14 mouse cellular contexts compared by ENCODE assay signal in the genomic region with DNA sequence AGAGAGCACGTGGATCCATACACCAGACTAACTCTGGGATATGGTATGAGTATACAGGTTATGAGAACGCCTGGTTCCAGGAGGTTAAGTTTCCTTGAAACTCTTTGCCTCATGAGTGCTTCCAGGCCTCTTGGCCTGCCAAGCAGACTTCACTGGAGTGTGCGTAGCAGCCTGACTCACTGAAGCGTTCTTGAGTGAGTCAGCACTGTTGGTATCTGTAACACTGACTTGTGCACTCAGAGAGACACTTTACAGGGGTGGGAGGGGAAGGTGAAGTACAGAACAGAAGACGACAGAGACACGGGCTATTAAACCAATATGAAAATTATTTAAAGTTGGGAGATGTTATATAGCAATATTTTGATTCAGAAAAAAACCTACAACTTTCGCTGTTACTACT. TPM values are rescaled to one million over a fixed set of nuclear protein-coding genes. Genes with fewer than 3 reads are reported as not detected.
DNase-seq lines count a peak whose midpoint lies in the region.
"Had no signal": no experiment of that assay in that cellular context is flagged by ENCODE, and none has a peak within 500 bp of the region (broad histone marks: within the 10 kb centered on the region; RNA-seq: fewer than 3 reads in every experiment).

No protein-coding gene starts in this region.

- DNase-seq in adrenal gland, adult 8-10 months: peak; percentile 45
- no peak for DNase-seq in adrenal gland, adult 18-20 months (ENCODE audit: low spot score in 2 of 2)
- peak; percentile 6 to 14 for DNase-seq in left cerebral cortex, postnatal 25 days (ENCODE audit: low spot score in 2 of 2)
- DNase-seq in left cerebral cortex, postnatal 10 days (ENCODE audit: extremely low spot score in 1 of 2, low spot score in 2 of 2): no peak
- DNase-seq in ES-CJ7 (ENCODE audit: low read depth, low spot score): peak; percentile 6
- DNase-seq in brain, adult 2 months (ENCODE audit: low read depth, low spot score): peak; percentile 73
- no peak for DNase-seq in heart, adult 18-20 months
- DNase-seq: B cell, adult 2 months; cerebellum, adult 2 months; gastrocnemius, postnatal 10 days; heart, postnatal 10 days; kidney, postnatal 14 days; layer of hippocampus, adult 9-11 months; thymus, postnatal 25 days had no signal

- intact Hi-C loops in left cerebral cortex, postnatal 25 days (cut with DNase I): loop anchor here (5.0 kb wide), 1 partner anchor 68 kb away; no protein-coding TSS in a partner anchor
- intact Hi-C loops in left cerebral cortex, postnatal 10 days (cut with DNase I): no loop called here

RNA-seq across cellular contexts. Expression of a gene that starts 33.1 kb away (rescaled TPM):
- 10 to 100 TPM in 1 of 4 experiments, 1 to 10 TPM in 3; 4.0 to 11.1 (median 7.3) TPM for total RNA-seq in adrenal gland, adult 8-10 months (2022)
- 1 to 10 TPM; 2.5 to 3.4 TPM for total RNA-seq in adrenal gland, adult 18-20 months (2021)
- 10 to 100 TPM; 21.5 to 23.4 TPM for total RNA-seq in left cerebral cortex, postnatal 25 days (2021)
- 10 to 100 TPM in 1 of 2 experiments, 1 to 10 TPM in 1; 9.6 to 11.3 TPM for total RNA-seq in left cerebral cortex, postnatal 10 days (2021)
- under 1 TPM; 0.31 to 0.32 TPM for total RNA-seq in heart, adult 18-20 months (2021)

Comparison
In these comparisons a context has a peak if more than half of its experiments do, and no peak if none do; other contexts are left out.
1. DNase-seq: peak in adrenal gland, adult 8-10 months (single experiment), left cerebral cortex, postnatal 25 days (2 of 2), ES-CJ7 (single experiment) and brain, adult 2 months (single experiment); none in adrenal gland, adult 18-20 months (0 of 2), left cerebral cortex, postnatal 10 days (0 of 2) and heart, adult 18-20 months (0 of 2).